Mouse (Mus musculus): ENCODE measurements at regions not wholly inside any gene's neighbourhood (a gene's known extent, or its start where the extent isn't known, plus 50 kb on each side); places are given as distances from the start of the nearest gene placed in this dataset.

DNA sequence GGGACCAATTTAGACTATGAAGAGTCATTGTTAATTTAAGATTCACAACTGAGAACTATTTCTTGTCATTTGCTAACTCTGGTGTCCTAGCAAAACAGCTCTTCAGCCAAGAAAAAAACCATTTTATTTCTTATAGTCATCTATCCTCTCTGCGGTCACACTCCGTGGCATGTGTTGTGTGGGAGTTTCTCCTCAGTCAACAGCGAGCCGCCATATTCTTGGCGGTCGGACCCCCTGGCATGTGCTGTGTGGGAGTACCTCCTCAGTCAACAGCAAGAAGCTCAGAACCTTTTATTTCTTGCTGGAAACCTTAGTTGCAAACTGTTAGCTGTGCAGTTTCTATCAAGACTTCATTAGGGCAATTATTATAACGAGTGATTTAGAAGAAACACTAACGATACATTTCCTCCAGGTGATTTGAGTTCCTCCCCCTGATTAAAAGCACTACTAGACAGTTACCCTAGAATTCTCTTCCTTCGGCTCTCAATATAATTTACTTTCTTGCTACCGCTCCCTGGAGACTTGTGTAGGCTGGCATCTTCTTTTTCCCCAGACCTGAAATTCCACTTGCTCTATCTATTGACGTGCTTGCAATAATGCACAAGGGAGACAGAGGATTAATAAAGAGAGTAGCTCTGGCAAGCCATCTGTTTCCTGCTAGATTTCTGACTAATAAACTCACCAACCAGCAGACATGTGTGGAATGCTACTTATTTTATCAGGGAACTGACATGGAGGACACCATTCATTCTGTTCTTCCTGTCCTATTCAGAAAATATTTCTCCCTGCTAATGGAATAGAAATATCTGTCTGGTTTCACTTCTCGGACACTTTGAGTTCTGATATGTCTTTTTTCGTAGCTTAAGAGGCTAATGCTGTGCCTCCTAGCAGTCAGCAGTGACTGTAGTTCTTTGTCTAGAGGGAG, 359.5 kb downstream of the Ice1 start:
- TF ChIP-seq POLR2A (IDR thresholded peaks at IDR 0.05; ENCODE audit: insufficient read depth, low read length), result no peak
- H3K4me3 ChIP-seq (ENCODE audit: low read depth, low read length), result no peak overlapping the region
- H3K4me1 ChIP-seq (ENCODE audit: control insufficient read depth, insufficient read depth, low read length), result no peaks in the 10 kb centered on the region
- no peaks in the 10 kb centered on the region for H3K27me3 ChIP-seq (ENCODE audit: control insufficient read depth, insufficient read depth, low read length, poor library complexity, severe bottlenecking)
- H3K9ac ChIP-seq (ENCODE audit: low read depth, poor library complexity, severe bottlenecking), result no peak overlapping the region
- H3K27ac ChIP-seq (ENCODE audit: insufficient read depth, low read length), result no peak overlapping the region
- no peaks in the 10 kb centered on the region for H3K9me3 ChIP-seq (replicated peaks; ENCODE audit: control insufficient read depth, insufficient read depth, low read length, poor library complexity, severe bottlenecking)
- no peaks in the 10 kb centered on the region for H3K36me3 ChIP-seq (ENCODE audit: control insufficient read depth, insufficient read depth, low read length, poor library complexity, severe bottlenecking)

DNA sequence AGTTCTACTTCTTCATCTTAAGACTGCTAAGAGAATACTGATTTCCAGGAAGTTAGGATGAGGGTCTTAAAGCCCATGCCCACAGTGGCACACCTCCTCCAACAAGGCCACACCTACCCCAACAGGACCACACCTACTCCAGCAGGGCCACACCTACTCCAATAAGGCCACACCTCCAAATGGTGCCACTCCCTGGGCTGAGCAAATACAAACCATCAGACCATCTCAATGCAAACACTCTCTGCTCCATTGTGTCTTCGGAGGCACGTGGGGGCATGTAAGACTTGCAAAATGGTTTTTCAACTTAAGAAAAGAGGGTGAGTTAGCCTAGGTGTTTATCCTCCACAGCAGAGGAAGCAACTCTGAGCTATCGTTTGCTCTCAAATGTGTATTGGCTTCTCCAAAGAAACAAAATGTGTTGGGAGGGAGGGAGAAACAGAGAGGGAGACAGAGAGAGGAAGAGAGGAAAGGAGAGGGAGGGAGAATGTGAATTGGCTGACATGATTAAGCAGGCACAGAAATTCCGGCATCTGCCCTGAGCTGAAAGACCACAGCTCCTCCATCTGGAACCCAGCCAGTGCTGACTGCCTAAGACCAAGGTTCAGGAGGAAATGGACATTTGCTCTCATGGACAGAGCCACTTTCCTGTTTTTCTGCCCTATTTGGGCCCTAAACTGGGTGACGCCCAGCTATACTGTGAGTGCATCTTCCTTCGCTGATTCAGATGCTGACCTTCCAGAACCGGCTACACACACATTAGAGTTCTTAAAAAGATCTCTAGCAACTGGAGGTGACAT, 356.2 kb downstream of the Ice1 start:
- H3K27me3 ChIP-seq (ENCODE audit: control insufficient read depth, insufficient read depth, low read length, poor library complexity, severe bottlenecking), result no peaks in the 10 kb centered on the region
- H3K36me3 ChIP-seq (ENCODE audit: control insufficient read depth, insufficient read depth, low read length, poor library complexity, severe bottlenecking), result no peaks in the 10 kb centered on the region
- no peak overlapping the region for H3K27ac ChIP-seq (ENCODE audit: insufficient read depth, low read length)
- H3K9me3 ChIP-seq (replicated peaks; ENCODE audit: control insufficient read depth, insufficient read depth, low read length, poor library complexity, severe bottlenecking), result no peaks in the 10 kb centered on the region
- H3K4me3 ChIP-seq (ENCODE audit: low read depth, low read length), result no peak overlapping the region
- TF ChIP-seq POLR2A (IDR thresholded peaks at IDR 0.05; ENCODE audit: insufficient read depth, low read length), result no peak
- TF ChIP-seq CTCF (IDR thresholded peaks at IDR 0.05; ENCODE audit: low read depth, low read length), result no peak
- no peak for TF ChIP-seq EP300 (IDR thresholded peaks at IDR 0.05; ENCODE audit: insufficient read depth, low read depth, low read length)
- no peaks in the 10 kb centered on the region for H3K4me1 ChIP-seq (ENCODE audit: control insufficient read depth, insufficient read depth, low read length)
- H3K9ac ChIP-seq (ENCODE audit: low read depth, poor library complexity, severe bottlenecking), result no peak overlapping the region

DNA sequence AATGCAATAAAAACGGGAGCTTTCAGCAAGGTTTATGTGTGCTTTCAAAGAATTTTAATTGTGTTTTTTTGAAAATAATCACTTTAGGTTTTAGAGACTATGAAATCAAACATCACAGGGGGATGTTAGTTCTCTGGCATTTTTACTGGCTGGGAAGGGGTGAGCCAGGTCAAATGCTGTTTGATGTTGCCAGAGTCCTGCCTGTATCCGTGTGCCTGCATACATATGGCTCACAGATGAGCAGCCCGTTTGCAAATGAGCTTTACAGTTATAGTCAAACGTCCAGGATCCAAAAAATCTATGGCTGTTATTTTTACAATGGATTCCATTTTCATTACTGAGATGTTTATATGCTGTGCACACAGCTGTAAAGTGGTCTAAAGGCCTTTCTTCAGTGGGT, 354.7 kb downstream of the Ice1 start:
- no peaks in the 10 kb centered on the region for H3K9me3 ChIP-seq (replicated peaks; ENCODE audit: control insufficient read depth, insufficient read depth, low read length, poor library complexity, severe bottlenecking)
- H3K36me3 ChIP-seq (ENCODE audit: control insufficient read depth, insufficient read depth, low read length, poor library complexity, severe bottlenecking), result no peaks in the 10 kb centered on the region
- TF ChIP-seq POLR2A (IDR thresholded peaks at IDR 0.05; ENCODE audit: insufficient read depth, low read length) (no peak), EP300 (IDR thresholded peaks at IDR 0.05; ENCODE audit: insufficient read depth, low read depth, low read length) (no peak), CTCF (IDR thresholded peaks at IDR 0.05; ENCODE audit: low read depth, low read length) (no peak)
- no peak overlapping the region for H3K27ac ChIP-seq (ENCODE audit: insufficient read depth, low read length)
- no peak overlapping the region for H3K4me3 ChIP-seq (ENCODE audit: low read depth, low read length)
- H3K4me1 ChIP-seq (ENCODE audit: control insufficient read depth, insufficient read depth, low read length), result no peaks in the 10 kb centered on the region
- no peaks in the 10 kb centered on the region for H3K27me3 ChIP-seq (ENCODE audit: control insufficient read depth, insufficient read depth, low read length, poor library complexity, severe bottlenecking)
- H3K9ac ChIP-seq (ENCODE audit: low read depth, poor library complexity, severe bottlenecking), result no peak overlapping the region

DNA sequence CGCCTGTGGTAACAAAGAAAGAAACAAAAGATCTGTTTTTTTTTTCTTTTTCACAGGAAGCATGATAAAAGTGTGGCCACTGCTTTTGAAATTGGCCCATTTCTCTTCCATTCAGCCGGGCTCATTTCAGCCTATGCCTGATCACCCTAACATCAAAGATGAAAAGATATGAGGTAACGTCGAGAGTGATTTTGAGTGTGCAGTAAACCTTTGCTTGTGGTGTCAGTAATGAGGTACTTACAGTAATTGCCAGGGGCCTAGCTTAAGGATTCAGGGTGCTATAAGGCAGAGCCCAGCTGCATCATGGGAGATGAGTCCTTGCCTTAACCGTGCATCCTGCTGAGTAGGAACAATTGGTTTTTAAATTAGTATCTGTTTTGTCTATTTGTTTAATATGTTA, 354.2 kb downstream of the Ice1 start:
- no peaks in the 10 kb centered on the region for H3K36me3 ChIP-seq (ENCODE audit: control insufficient read depth, insufficient read depth, low read length, poor library complexity, severe bottlenecking)

DNA sequence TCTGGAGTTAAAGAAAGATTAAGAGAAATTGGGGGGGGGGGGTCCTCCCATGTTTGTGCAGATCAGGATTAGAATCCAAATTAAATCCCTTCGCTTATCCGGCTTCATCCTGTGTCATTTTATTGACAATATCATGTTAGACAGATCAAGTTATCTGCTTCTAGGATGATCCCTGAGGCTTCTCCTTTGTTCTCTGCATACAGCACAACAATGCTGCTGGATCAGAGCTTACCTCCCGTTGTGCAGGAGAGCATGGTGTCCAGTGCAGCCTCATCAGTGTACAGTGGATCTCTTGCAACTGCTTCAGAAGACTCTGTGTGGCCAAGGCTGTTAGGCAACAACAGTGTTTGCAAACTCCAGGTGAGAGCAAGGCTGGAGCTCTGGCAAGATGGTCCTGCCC, 344.7 kb downstream of the Ice1 start:
- H3K9ac ChIP-seq (ENCODE audit: low read depth, poor library complexity, severe bottlenecking), result no peak overlapping the region
- TF ChIP-seq CTCF (IDR thresholded peaks at IDR 0.05; ENCODE audit: low read depth, low read length) (no peak), POLR2A (IDR thresholded peaks at IDR 0.05; ENCODE audit: insufficient read depth, low read length) (no peak), EP300 (IDR thresholded peaks at IDR 0.05; ENCODE audit: insufficient read depth, low read depth, low read length) (no peak)
- no peak overlapping the region for H3K27ac ChIP-seq (ENCODE audit: insufficient read depth, low read length)
- no peaks in the 10 kb centered on the region for H3K9me3 ChIP-seq (replicated peaks; ENCODE audit: control insufficient read depth, insufficient read depth, low read length, poor library complexity, severe bottlenecking)
- H3K4me1 ChIP-seq (ENCODE audit: control insufficient read depth, insufficient read depth, low read length), result no peaks in the 10 kb centered on the region
- no peaks in the 10 kb centered on the region for H3K36me3 ChIP-seq (ENCODE audit: control insufficient read depth, insufficient read depth, low read length, poor library complexity, severe bottlenecking)
- H3K27me3 ChIP-seq (ENCODE audit: control insufficient read depth, insufficient read depth, low read length, poor library complexity, severe bottlenecking), result no peaks in the 10 kb centered on the region; the same call in 1 of the 2 replicates
- H3K4me3 ChIP-seq (ENCODE audit: low read depth, low read length), result no peak overlapping the region

More for the DNA sequence above, 354.2 kb downstream of the Ice1 start:
- TF ChIP-seq EP300 (IDR thresholded peaks at IDR 0.05; ENCODE audit: insufficient read depth, low read depth, low read length), result no peak
- TF ChIP-seq CTCF (IDR thresholded peaks at IDR 0.05; ENCODE audit: low read depth, low read length), result no peak
- no peak for TF ChIP-seq POLR2A (IDR thresholded peaks at IDR 0.05; ENCODE audit: insufficient read depth, low read length)
- H3K4me1 ChIP-seq (ENCODE audit: control insufficient read depth, insufficient read depth, low read length), result no peaks in the 10 kb centered on the region
- no peak overlapping the region for H3K27ac ChIP-seq (ENCODE audit: insufficient read depth, low read length)
- no peak overlapping the region for H3K4me3 ChIP-seq (ENCODE audit: low read depth, low read length)
- H3K9ac ChIP-seq (ENCODE audit: low read depth, poor library complexity, severe bottlenecking), result no peak overlapping the region
- no peaks in the 10 kb centered on the region for H3K9me3 ChIP-seq (replicated peaks; ENCODE audit: control insufficient read depth, insufficient read depth, low read length, poor library complexity, severe bottlenecking)
- no peaks in the 10 kb centered on the region for H3K27me3 ChIP-seq (ENCODE audit: control insufficient read depth, insufficient read depth, low read length, poor library complexity, severe bottlenecking)

Measured in ES-Bruce4 (cell line).